Mouse (Mus musculus): ENCODE data around the gene Zfp683.

Gene Zfp683

GRCm38 (mm10) chr4:134051912-134052311 is 1.7 kb upstream of the Zfp683 start:
- no peak for DNase-seq (ENCODE audit: low read depth, low spot score)

- no peak for DNase-seq (ENCODE audit: low read depth, low spot score)
Observed at GRCm38 (mm10) chr4:134052560-134052959, 1.1 kb upstream of the Zfp683 start.

- peak; percentile 67 for DNase-seq (ENCODE audit: low read depth, low spot score)
Observed at GRCm38 (mm10) chr4:134058166-134058715, 4.6 kb downstream of the Zfp683 start.

GRCm38 (mm10) chr4:134058908-134059307 is 5.3 kb downstream of the Zfp683 start:
- DNase-seq (ENCODE audit: low read depth, low spot score) = no peak

- DNase-seq (ENCODE audit: low read depth, low spot score) = peak; percentile 53
Observed at GRCm38 (mm10) chr4:134060135-134060865, 6.7 kb downstream of the Zfp683 start, which contains the start of gene Crybg2. Gene Crybg2 (plus strand): TSS chr4:134060815.

GRCm38 (mm10) chr4:134061166-134061830 is 7.7 kb downstream of the Zfp683 start:
- peak; percentile 89 for DNase-seq (ENCODE audit: low read depth, low spot score)

- DNase-seq (ENCODE audit: low read depth, low spot score) = peak; percentile 72
Observed at GRCm38 (mm10) chr4:134061944-134062446, 8.4 kb downstream of the Zfp683 start.

- no peak for DNase-seq (ENCODE audit: low read depth, low spot score)
Observed at GRCm38 (mm10) chr4:134062561-134062960, 8.9 kb downstream of the Zfp683 start.

GRCm38 (mm10) chr4:134065431-134066004 is 11.9 kb downstream of the Zfp683 start:
- no peak for DNase-seq (ENCODE audit: low read depth, low spot score)

GRCm38 (mm10) chr4:134067383-134067782 is 13.7 kb downstream of the Zfp683 start:
- DNase-seq (ENCODE audit: low read depth, low spot score) = no peak

- peak; percentile 79 for DNase-seq (ENCODE audit: low read depth, low spot score)
Observed at GRCm38 (mm10) chr4:134067833-134068544, 14.4 kb downstream of the Zfp683 start.

- DNase-seq (ENCODE audit: low read depth, low spot score) = peak; percentile 87
Observed at GRCm38 (mm10) chr4:134068793-134069580, 15.3 kb downstream of the Zfp683 start.

- peak; percentile 95 for DNase-seq (ENCODE audit: low read depth, low spot score)
Observed at GRCm38 (mm10) chr4:134078694-134079093, 25.1 kb downstream of the Zfp683 start.

GRCm38 (mm10) chr4:134080674-134081073 is 27.0 kb downstream of the Zfp683 start:
- no peak for DNase-seq (ENCODE audit: low read depth, low spot score)

- DNase-seq (ENCODE audit: low read depth, low spot score) = peak; percentile 99
Observed at GRCm38 (mm10) chr4:134081730-134082386, 28.2 kb downstream of the Zfp683 start.

GRCm38 (mm10) chr4:134082460-134082859 is 28.8 kb downstream of the Zfp683 start:
- DNase-seq (ENCODE audit: low read depth, low spot score) = no peak

- DNase-seq (ENCODE audit: low read depth, low spot score) = peak; percentile 91
Observed at GRCm38 (mm10) chr4:134084999-134085398, 31.4 kb downstream of the Zfp683 start.

GRCm38 (mm10) chr4:134087412-134087811 is 33.8 kb downstream of the Zfp683 start:
- peak; percentile 79 for DNase-seq (ENCODE audit: low read depth, low spot score)

GRCm38 (mm10) chr4:134089029-134089428 is 35.4 kb downstream of the Zfp683 start:
- no peak for DNase-seq (ENCODE audit: low read depth, low spot score)

Data from R1 (cell line).